Mouse (Mus musculus): ENCODE measurements around the gene Rpl4.
A peak's percentile ranks its signal among the peaks of the same experiment; 100 is the strongest.
"Not testable (repeated sequence)": the region's sequence is repeated elsewhere in the genome, so short reads cannot be mapped to it uniquely, and the experiment has no call there.

Rpl4 gene

GRCm38 (mm10) chr9:64198068-64198762, 25.0 kb downstream of the Rpl4 start:
- DNase-seq, result no peak

GRCm38 (mm10) chr9:64198763-64199418, 25.7 kb downstream of the Rpl4 start:
- DNase-seq, result not testable (repeated sequence)

GRCm38 (mm10) chr9:64199897-64200296, 26.7 kb downstream of the Rpl4 start:
- peak in 1 of 2 experiments; percentile 43 for DNase-seq

- DNase-seq, result no peak
Measured at GRCm38 (mm10) chr9:64202331-64202730, 29.2 kb downstream of the Rpl4 start.

GRCm38 (mm10) chr9:64202866-64203265, 29.7 kb downstream of the Rpl4 start:
- no peak for DNase-seq

GRCm38 (mm10) chr9:64207509-64208084, 34.4 kb downstream of the Rpl4 start:
- no peak for DNase-seq

- DNase-seq, result peak in 1 of 2 experiments; percentile 50
Measured at GRCm38 (mm10) chr9:64214452-64214851, 41.3 kb downstream of the Rpl4 start.

GRCm38 (mm10) chr9:64216090-64216489, 42.9 kb downstream of the Rpl4 start:
- DNase-seq, result no peak

GRCm38 (mm10) chr9:64216641-64217040, 43.5 kb downstream of the Rpl4 start:
- no peak for DNase-seq

- no peak for DNase-seq
Measured at GRCm38 (mm10) chr9:64217887-64218286, 44.7 kb downstream of the Rpl4 start.

GRCm38 (mm10) chr9:64219305-64219704, 46.1 kb downstream of the Rpl4 start:
- no peak for DNase-seq

- DNase-seq, result no peak
Measured at GRCm38 (mm10) chr9:64219772-64220420, 46.7 kb downstream of the Rpl4 start.

GRCm38 (mm10) chr9:64220603-64221002, 47.4 kb downstream of the Rpl4 start:
- DNase-seq, result no peak

- DNase-seq, result no peak
Measured at GRCm38 (mm10) chr9:64221480-64221879, 48.3 kb downstream of the Rpl4 start.

- no peak for DNase-seq
Measured at GRCm38 (mm10) chr9:64222098-64222497, 48.9 kb downstream of the Rpl4 start.

GRCm38 (mm10) chr9:64225805-64226204, 52.6 kb downstream of the Rpl4 start:
- no peak for DNase-seq

- DNase-seq, result no peak
Measured at GRCm38 (mm10) chr9:64227736-64228135, 54.6 kb downstream of the Rpl4 start.
